In the genomic region with DNA sequence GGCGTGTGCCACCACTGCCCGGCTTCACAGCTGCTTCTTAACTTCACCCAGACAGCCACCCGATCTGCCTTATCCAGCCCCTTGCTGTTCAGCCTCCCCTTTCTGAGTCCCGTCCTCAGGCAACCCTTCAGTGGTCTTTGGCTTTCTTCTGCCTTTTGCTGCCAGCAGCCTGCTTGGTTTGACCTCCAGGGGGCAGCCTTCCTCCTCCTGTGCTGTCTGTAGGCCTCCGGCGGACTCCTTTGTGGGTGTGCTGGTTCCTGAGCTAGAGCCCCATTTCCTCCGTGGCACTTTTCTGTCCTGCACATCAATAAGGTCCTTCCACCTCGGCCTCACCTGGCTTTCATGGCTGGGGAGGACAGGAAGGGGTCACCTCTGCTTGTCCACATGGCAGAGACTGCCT, we compare ENCODE assay signal across 10 mouse cellular contexts. TPM values are rescaled to one million over a fixed set of nuclear protein-coding genes. Genes with fewer than 3 reads are reported as not detected.
DNase-seq lines count a peak whose midpoint lies in the region; ATAC-seq and TF ChIP-seq lines count a peak whose summit lies in the region.
"Had no signal": no experiment of that assay in that cellular context is flagged by ENCODE, and none has a peak within 500 bp of the region (broad histone marks: within the 10 kb centered on the region; RNA-seq: fewer than 3 reads in every experiment).

No protein-coding gene starts in this region.

- H3K4me2 ChIP-seq in hindbrain, postnatal 0 days (ENCODE audit: low read depth, low read length): no peak overlapping the region
- H3K4me2 ChIP-seq in hindbrain, embryonic 13.5 days: no peak overlapping the region

- H3K27ac ChIP-seq in hindbrain, postnatal 0 days: no peak overlapping the region
- no peak overlapping the region for H3K27ac ChIP-seq in hindbrain, embryonic 13.5 days
- no peak overlapping the region for H3K27ac ChIP-seq in ES-E14 (ENCODE audit: insufficient read depth, low read depth, low read length, poor library complexity, severe bottlenecking)

- 0 out of 2 replicates have a peak, but pooled peaks cover under 1% of the 10 kb centered on the region for H3K9me3 ChIP-seq in hindbrain, postnatal 0 days (ENCODE audit: low read length)
- H3K9me3 ChIP-seq in hindbrain, embryonic 13.5 days: 0 out of 2 replicates have a peak, but pooled peaks cover 4% of the 10 kb centered on the region
- no peaks in the 10 kb centered on the region for H3K9me3 ChIP-seq in ES-E14 (ENCODE audit: control insufficient read depth, insufficient read depth, low read depth, low read length)

- peaks cover 6% of the 10 kb centered on the region for H3K4me1 ChIP-seq in hindbrain, postnatal 0 days (ENCODE audit: insufficient read depth, low read length)
- peaks cover 18% of the 10 kb centered on the region for H3K4me1 ChIP-seq in hindbrain, embryonic 13.5 days (replicated peaks)
- no peaks in the 10 kb centered on the region for H3K4me1 ChIP-seq in ES-E14 (ENCODE audit: control insufficient read depth in 2 of 2, insufficient read depth in 2 of 2, low read length in 2 of 2, poor library complexity in 1 of 2)

- no peak overlapping the region for H3K9ac ChIP-seq in hindbrain, postnatal 0 days (replicated peaks; ENCODE audit: low read length)
- H3K9ac ChIP-seq in hindbrain, embryonic 13.5 days: no peak overlapping the region
- no peak overlapping the region for H3K9ac ChIP-seq in ES-E14 (ENCODE audit: insufficient read depth, low read depth, low read length, poor library complexity, severe bottlenecking)

- WGBS in hindbrain, postnatal 0 days: 55% methylated on average over 8 of the region's 8 CpGs
- WGBS in hindbrain, embryonic 13.5 days: 48% methylated on average over 8 of the region's 8 CpGs

- peak; percentile 42 for TF ChIP-seq CTCF in hindbrain, postnatal 0 days (IDR thresholded peaks at IDR 0.05; ENCODE audit: low read depth)

- H3K4me3 ChIP-seq in hindbrain, postnatal 0 days (ENCODE audit: low read length): no peak overlapping the region
- H3K4me3 ChIP-seq in hindbrain, embryonic 13.5 days: no peak overlapping the region
- H3K4me3 ChIP-seq in ES-E14 (ENCODE audit: insufficient read depth in 1 of 2, low read depth in 1 of 2, low read length in 2 of 2, poor library complexity in 1 of 2, severe bottlenecking in 1 of 2): no peak overlapping the region

- no peak for DNase-seq in hindbrain, postnatal 0 days (ENCODE audit: low spot score)
- DNase-seq in 416B (ENCODE audit: low read depth): peak; percentile 43
- DNase-seq in ES-E14 (ENCODE audit: low read depth, low spot score): peak; percentile 66
- peak; percentile 52 for DNase-seq in kidney, postnatal 10 days
- DNase-seq in urinary bladder, adult 2 months (ENCODE audit: low spot score): no peak
- DNase-seq in frontal cortex, postnatal 14 days (ENCODE audit: low spot score in 2 of 2): no peak

- no peak for ATAC-seq in hindbrain, postnatal 0 days
- ATAC-seq in hindbrain, embryonic 13.5 days (ENCODE audit: low FRiP score): no peak
- ATAC-seq in frontal cortex, adult (ENCODE audit: low TSS enrichment): no peak

- in situ Hi-C loops in ES-E14 (cut with MboI; ENCODE audit: low sequenced_read_pairs in 2 of 2, unreplicated experiment in 2 of 2): loop anchor here (5.0 to 25.0 kb wide), 2 partner anchors 169 to 179 kb away; no protein-coding TSS in a partner anchor

- no peaks in the 10 kb centered on the region for H3K27me3 ChIP-seq in hindbrain, postnatal 0 days (ENCODE audit: insufficient read depth, low read length)
- H3K27me3 ChIP-seq in hindbrain, embryonic 13.5 days: no peaks in the 10 kb centered on the region

- H3K36me3 ChIP-seq in hindbrain, postnatal 0 days (ENCODE audit: insufficient read depth, low read length): no peaks in the 10 kb centered on the region
- H3K36me3 ChIP-seq in hindbrain, embryonic 13.5 days: no peaks in the 10 kb centered on the region
- H3K36me3 ChIP-seq in ES-E14 (ENCODE audit: control insufficient read depth, insufficient read depth, low read length, poor library complexity, severe bottlenecking): no peaks in the 10 kb centered on the region

TF ChIP-seq in ES-E14, 5 proteins besides CTCF, POLR2A, EP300 and RAD21:
- TF ChIP-seq MAFK (IDR thresholded peaks at IDR 0.05; ENCODE audit: insufficient read depth, low read depth, low read length): no peak
- peak; percentile 48; the same call in 1 of the 2 replicates for TF ChIP-seq ZC3H11A (IDR thresholded peaks at IDR 0.05; ENCODE audit: borderline replicate concordance, low read depth, low read length)

RNA-seq across cellular contexts. Expression of gene Togaram2, which starts 20.7 kb away (rescaled TPM):
- total RNA-seq in hindbrain, postnatal 0 days (2014; rRNA removed): 1.0 and 6.3 TPM in 2 replicates
- 0.88 and 1.2 TPM in 2 replicates for polyA plus RNA-seq in hindbrain, postnatal 0 days (2015; fragmentation: Nextera tagmentation; extraction: Ambion mirVana)
- 0.35 and 0.53 TPM in 2 replicates for polyA plus RNA-seq in hindbrain, embryonic 13.5 days (2015; fragmentation: Nextera tagmentation; extraction: Ambion mirVana)
- total RNA-seq in ES-E14 (2012; rRNA removed): 0.05 and 0.09 TPM in 2 replicates
- polyA plus RNA-seq in urinary bladder, adult 2 months (2012; rRNA removed): 0.33 and 0.34 TPM in 2 replicates

RNA-seq across cellular contexts. Expression of gene Pcare, which starts 58.9 kb away (rescaled TPM):
- not detected in 2 replicates for total RNA-seq in hindbrain, postnatal 0 days (2014; rRNA removed)
- polyA plus RNA-seq in hindbrain, postnatal 0 days (2015; fragmentation: Nextera tagmentation; extraction: Ambion mirVana): not detected in 2 replicates
- polyA plus RNA-seq in hindbrain, embryonic 13.5 days (2015; fragmentation: Nextera tagmentation; extraction: Ambion mirVana): not detected in 2 replicates
- total RNA-seq in ES-E14 (2012; rRNA removed): 0.09 TPM in 1 of 2 replicates, not detected in the other
- not detected in 2 replicates for polyA plus RNA-seq in urinary bladder, adult 2 months (2012; rRNA removed)
- total RNA-seq: adrenal gland, postnatal 4 days had no signal
- polyA plus RNA-seq: gonadal fat pad, adult 2 months had no signal

Comparison
In these comparisons a context has a peak if more than half of its experiments do, and no peak if none do; other contexts are left out.
1. DNase-seq: peak in 416B (single experiment), ES-E14 (single experiment) and kidney, postnatal 10 days (single experiment); none in hindbrain, postnatal 0 days (single experiment), urinary bladder, adult 2 months (single experiment) and frontal cortex, postnatal 14 days (0 of 2).